Mouse (Mus musculus): ENCODE data around the gene Myl7.

Gene Myl7

DNA sequence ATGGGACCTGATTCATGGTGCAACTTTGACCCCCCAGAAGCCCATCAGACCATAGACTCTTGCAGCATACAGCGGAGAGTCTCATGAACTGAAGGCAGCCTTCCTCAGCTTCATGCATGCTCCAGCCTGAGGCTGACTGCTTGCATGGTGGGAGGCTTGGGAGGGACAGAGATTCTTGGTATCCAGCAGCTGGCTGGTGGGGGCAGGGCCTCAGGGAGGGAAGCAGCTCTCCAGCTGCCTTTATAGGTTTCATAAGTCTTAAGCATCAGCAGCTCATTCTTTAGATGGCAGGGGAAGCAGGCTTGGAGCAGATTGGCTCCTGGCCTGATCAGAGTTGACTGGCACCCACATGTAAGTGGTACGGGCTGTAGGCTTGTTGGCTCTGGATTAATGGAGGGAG is 31.4 kb downstream of the Myl7 start:
- no peak for DNase-seq (ENCODE audit: low read depth, low spot score)

DNA sequence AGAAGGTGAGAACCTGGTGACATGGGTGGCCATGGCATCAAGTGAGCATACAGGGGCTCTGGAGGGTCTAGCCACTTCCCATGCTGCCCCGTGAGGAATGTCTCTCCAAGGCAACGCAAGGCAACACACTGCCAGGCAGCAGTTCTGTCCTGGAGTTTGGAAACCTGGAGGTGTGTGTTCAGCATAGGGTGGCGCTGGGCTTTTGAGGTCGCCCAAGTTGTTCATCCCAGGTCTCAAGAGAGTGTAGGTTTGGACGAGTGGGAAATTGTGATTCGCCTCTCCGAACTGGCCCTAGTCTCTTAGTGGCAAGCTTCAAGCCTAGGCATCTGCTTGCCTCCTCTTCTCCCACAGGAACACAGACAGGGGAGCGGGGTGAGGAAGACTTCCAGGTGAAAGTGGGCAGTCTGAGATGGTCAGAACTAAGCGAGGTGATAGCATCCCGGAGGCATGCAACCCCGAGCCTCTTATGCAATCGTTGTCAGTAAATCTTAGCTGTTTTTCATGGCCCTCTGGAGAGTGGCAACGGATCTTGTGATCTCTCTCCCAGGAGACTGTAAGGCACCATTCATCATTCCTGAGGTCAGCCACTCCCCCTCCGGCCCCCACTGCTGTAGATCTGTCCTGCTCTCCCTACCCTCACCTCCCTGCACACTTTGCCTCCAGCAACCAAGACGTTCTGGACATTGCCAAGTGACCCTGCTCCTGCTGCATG is 36.0 kb downstream of the Myl7 start:
- no peak for DNase-seq (ENCODE audit: low read depth, low spot score)

DNA sequence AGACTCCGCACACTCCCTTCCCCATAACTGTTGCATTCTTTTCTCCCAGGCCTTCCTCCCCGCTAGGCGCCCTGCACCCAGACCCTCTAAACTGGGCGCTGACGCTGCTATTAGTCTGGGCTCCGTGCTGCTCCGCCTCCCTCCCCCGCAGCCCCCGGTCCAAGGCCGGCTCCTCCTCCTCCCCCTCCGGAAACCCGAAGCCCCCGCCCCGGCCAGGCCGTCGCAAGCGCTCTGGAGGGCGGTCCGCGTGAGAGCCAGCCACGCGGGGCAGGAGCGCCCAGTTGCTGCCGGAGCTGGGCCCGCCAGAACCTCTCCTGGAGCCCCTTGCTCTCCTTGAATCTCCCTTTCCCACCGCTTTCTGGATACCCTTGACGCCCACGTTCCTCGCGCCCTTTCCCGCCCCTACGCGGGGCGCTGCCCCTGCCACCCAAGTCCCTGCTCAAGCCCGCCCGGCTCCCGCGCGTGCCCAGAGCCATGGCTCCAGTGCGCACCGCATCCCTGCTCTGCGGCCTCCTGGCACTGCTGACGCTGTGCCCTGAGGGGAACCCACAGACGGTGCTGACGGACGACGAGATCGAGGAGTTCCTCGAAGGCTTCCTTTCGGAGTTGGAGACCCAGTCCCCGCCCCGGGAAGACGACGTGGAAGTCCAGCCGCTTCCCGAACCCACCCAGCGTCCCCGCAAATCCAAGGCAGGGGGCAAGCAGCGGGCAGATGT is 36.7 kb downstream of the Myl7 start, which contains the start of gene Aebp1:
Gene Aebp1 (plus strand): TSS at position 270 of the 716 bp plus-strand sequence.
- no peak for DNase-seq (ENCODE audit: low read depth, low spot score)

DNA sequence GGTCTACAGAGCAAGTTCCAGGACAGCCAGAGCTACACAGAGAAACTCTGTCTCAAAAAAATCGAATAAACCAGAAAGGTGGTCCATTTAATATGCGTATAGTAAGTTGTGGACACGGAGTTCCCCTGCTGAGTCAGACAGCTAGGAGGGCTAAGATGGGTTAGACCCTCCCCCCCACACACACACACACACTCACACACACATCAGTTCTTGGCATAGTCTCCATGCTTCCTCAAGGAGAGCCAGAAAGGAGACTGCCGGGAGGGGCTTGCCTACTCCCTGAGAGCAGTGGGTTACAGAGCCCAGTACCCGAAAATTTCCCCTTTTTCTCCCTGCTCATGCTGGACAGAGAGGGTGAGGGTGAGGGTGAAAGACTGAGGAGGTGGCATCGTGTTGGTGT is 37.9 kb downstream of the Myl7 start:
- no peak for DNase-seq (ENCODE audit: low read depth, low spot score)

DNA sequence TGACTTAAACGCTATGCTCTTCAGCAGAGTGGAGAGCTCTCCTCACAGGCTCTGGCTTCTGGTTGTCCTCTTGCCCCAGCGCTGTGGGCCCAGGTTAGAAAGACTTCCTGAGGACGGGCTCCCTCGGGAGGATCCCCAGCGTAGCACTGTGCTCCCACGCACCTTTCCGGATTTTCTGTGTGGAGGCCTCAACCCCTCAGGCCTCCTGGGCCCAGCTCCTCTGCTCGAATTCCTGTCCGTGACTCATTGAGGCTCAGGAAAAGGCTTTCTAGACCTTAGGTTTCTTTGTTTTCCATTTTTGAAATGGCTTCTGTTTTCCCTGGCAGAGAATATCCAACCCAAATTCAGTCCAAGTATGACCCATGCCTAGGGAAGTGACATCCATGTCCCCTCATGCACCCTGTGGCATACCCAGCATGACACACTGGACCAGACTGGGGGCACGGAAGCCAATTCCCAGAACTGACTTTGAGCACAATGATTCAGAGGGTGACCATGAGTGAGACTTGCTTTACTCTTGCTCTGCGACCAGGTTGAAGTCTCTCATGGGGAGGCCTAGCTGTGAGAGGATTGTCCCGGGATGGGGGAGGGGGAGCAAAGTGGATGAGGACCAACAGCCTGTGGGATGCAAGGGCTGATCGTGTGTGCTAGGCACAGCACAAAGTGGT is 38.6 kb downstream of the Myl7 start:
- DNase-seq (ENCODE audit: low read depth, low spot score), result no peak

DNA sequence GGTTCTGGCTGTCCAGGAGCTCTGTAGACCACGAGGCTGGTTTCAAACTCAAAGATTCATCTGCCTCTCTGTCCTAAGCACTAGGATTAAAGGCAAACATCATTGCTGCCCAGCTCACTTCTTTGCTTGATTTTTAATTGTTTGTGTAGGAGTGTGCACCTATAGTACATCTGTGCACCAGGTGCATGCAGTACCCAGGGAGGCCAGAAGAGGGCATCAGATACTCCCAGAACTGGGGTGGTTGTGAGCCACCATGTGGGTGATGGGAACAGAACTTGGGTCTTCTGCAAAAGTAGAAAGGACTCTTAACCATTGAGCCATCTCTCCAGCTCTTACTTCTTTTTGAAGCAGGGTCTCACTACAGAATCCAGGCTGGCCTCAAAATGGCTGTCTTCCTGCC is 39.9 kb downstream of the Myl7 start:
- no peak for DNase-seq (ENCODE audit: low read depth, low spot score)

DNA sequence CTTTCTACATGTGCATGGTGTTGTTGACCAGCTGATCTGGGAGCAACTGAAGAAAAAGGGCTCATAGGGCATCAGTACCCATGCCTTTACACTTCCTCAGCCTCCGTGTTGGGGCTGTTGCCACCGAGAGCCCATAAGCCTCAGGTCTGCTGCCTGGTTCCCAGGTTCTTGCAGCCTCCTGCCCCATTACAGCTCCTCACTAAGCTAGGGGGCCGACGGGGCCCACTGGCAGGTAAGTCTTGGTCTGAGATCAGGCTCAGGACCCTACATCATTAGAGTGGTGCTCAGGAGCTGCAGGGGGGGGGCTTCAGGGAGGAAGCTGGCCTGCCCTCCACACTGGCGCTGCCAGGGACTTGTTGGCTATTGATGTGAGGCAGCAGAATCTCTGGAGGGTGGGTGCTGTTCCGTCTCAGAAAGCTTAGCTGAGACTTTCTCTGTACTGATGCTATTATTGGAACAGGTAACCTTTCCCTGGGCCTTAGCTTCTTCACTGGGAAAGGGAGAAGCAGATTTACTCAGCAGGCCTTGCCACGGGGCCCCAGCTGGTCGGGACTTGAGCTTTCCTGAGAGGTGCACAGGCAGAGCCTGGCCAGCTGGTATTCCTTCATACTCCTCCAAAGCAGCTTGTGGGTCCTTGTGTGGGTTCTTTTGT is 42.0 kb downstream of the Myl7 start:
- no peak for DNase-seq (ENCODE audit: low read depth, low spot score)

DNA sequence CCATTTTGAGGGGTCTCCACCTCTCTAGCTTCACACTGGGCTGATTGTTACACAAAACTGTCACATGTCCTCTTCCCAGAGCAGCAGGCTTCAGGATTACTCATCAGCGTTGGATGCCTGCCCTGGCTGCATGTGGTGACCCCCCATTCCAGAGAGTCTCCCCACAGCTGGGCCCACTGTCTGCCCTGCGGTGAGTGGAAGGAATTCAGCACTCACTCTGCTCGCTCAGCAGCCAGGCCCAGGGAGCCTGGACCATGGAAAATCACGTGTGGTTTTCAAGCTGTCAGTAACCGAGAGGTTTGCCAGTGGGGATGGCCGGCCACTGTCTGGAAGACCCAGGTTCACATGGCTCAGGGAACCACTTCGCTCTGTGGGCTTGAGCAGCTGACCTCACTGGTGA is 42.7 kb downstream of the Myl7 start:
- no peak for DNase-seq (ENCODE audit: low read depth, low spot score)

DNA sequence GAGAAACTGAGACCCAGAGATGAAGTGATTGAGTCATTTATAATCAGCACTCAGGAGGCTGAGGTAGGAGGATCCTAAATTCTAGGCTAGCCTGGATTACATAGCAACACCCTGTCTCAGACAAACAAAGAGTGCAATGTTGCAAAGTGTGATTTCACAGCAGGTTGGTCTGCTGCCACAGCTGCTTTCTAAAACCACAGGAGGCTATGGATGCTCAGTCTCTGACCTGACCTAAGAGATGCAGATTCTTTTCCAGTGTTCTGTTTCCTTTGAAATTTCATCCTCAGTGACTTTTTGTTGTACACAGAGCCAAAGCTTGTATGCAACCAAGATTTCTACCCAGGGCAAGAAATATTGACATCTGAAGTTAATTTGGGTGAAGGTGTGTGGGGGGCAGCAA is 43.1 kb downstream of the Myl7 start:
- no peak for DNase-seq (ENCODE audit: low read depth, low spot score)

DNA sequence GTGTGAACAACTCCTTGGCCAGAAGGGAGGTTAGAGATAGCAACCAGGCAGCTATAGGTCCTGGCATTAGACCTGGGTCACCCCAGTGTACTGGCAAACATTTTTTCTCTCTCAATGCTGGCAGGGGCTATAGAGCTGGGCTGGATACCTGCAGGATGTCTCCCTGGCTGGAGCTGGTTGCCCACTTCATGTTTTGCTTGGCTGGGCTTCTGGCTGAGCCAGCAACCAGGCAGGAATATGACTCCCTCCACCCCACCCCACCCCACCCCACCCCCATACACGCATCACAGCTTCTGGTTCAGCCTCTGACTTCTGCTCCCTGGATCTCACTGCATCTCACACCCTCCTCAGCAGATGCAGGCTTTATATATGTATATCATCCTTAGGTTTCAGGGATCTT is 46.3 kb downstream of the Myl7 start:
- DNase-seq (ENCODE audit: low read depth, low spot score), result no peak

DNA sequence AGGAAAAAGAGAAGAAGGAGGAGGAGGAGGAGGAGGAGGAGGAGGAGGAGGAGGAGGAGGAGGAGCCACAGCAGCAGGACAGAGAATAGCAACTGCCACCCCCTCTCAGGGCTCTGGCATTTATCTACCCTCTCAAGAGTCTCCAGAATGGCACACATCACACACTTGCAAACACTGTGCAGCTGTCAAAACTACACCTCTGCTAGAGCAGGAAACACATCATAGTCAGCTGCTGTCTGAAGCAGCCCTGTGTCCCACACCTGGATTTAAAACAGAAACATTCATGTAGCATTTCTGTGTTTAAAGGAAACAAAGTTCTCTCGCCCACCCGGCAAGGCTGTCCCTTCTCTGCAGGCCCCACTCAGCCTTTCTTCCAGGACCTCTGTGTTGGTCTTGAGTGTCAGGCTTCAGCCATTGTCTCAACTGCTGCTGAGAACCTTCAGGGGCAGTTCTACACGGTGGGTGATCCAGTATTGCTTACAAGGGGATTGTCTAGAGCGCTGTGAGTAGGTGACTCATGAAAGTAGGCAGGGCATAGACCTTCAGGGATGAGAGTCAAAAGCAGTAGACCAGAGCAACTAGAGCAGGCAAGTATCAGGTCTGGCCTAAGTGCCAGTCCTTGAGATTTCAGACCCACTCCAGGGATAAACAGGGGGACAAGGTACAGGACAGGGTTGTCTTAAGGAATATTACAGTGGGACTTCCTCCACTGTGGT is 47.4 kb downstream of the Myl7 start:
- no peak for DNase-seq (ENCODE audit: low read depth, low spot score)

DNA sequence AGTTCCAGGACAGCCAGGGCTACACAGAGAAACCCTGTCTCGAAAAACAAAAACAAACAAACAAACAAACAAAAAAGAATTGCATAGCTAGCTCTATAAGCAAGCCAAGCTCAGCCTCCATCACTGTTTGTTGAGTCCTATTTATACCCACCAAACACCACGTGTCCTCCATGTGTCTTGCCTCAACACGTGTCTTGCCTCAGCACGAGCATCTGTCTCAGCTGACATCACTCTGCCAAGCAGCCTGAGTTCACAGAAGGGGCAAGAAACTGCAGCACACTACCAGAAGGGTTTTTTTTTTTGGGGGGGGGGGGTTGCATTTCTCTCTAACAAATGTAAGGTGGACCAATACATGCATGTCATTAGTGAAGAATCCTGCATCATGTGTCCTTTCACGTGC is 48.1 kb downstream of the Myl7 start:
- no peak for DNase-seq (ENCODE audit: low read depth, low spot score)

DNA sequence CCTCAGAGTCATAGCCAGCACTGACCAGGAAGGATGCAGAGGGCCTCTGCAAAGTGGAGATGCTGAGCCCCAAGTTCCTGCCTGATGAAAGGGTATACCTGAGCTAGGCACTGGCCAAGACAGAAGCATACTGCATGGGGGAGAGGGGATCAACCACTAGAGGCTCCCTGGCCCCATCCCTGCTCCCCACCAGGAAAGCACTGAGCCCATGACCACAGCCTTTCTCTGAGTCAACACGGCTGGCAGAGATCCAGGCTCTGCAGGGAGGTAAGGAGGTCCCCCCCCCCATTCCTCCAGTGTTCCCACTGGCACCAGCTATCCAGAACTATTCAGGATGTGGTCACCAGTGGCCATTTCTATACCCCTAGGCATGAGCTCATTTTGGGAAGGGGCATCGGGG is 49.3 kb downstream of the Myl7 start:
- DNase-seq (ENCODE audit: low read depth, low spot score), result no peak

DNA sequence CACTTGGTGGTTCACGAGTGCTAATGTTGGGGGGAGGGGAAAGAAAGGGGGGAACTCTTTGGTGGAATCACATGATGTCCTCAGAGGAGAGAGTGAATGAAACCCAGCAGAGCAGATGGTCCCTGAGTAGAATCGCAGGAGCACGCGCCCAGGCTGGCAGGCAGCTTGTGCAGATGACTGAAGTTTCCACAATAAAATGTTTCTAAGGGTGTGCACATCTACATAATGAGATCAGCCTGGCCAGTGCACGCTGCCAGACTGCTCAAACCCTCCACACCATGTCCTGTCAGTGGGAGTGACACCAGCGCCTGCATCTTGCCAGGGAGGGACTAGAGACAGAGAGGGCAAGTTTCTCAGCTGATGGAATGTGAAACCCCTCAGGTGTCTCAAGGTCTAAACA is 49.8 kb downstream of the Myl7 start:
- DNase-seq (ENCODE audit: low read depth, low spot score), result no peak

DNA sequence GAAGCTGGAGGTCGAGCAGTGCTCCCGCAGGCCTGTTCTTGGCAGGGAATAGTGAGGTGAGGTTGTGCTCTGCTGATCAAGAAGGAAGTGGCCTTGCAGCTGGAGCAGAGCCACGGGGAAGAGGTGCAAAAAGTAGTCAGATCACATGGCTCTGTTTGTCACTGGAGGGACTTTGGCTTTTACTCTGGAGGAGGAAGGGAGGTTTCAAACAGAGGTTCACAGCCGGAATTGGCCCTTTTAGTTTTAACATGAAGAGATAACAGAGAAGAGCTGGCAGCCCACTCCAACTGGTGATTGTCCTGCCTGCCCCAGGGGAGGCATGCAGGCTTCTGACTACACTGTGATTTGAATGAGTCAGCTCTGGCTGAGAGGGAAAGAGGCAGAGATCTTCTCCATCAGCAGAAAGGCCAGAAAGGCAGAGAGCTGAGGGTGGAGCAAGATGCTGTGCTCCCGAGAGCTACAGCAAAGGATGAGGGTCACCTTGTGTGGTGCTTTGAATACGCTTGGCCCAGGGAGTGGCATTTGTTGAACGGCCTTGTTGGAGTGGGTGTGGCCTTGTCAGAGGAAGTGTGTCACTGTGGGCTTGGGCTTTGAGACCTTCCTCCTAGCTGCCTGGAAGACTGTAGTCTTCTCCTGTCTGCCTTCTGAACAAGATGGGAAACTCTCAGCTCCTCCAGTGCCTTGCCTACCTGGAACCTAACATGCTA is 51.8 kb downstream of the Myl7 start:
- DNase-seq (ENCODE audit: low read depth, low spot score), result no peak
